Mouse (Mus musculus) skeletal muscle tissue, adult 2 months (tissue): ENCODE data around the gene Slc25a51.

Experiments
- DNase-seq: peaks from one replicate; pipeline ENCODE4 v3.0.0-alpha.2; 2012; ENCODE audit warnings: low read depth, low spot score

Slc25a51 gene

GRCm38 (mm10) chr4:45408427-45409132 lies at the start of gene Slc25a51:
Gene Slc25a51 (minus strand): TSS chr4:45408766.
- peak; percentile 94 for DNase-seq

- DNase-seq, result peak; percentile 31
Observed at GRCm38 (mm10) chr4:45457543-45457942, 49.0 kb upstream of the Slc25a51 start.

- no peak for DNase-seq
Observed at GRCm38 (mm10) chr4:45455001-45455400, 46.4 kb upstream of the Slc25a51 start.

- DNase-seq, result no peak
Observed at GRCm38 (mm10) chr4:45453271-45453851, 44.8 kb upstream of the Slc25a51 start.

- peak; percentile 59 for DNase-seq
Observed at GRCm38 (mm10) chr4:45452569-45453111, 44.1 kb upstream of the Slc25a51 start.

- no peak for DNase-seq
Observed at GRCm38 (mm10) chr4:45449012-45449411, 40.4 kb upstream of the Slc25a51 start.

GRCm38 (mm10) chr4:45448481-45448880 lies 39.9 kb upstream of the Slc25a51 start:
- no peak for DNase-seq

GRCm38 (mm10) chr4:45447196-45447595 lies 38.6 kb upstream of the Slc25a51 start:
- peak; percentile 37 for DNase-seq

GRCm38 (mm10) chr4:45445235-45445634 lies 36.7 kb upstream of the Slc25a51 start:
- no peak for DNase-seq

GRCm38 (mm10) chr4:45444813-45445212 lies 36.2 kb upstream of the Slc25a51 start:
- peak; percentile 60 for DNase-seq

GRCm38 (mm10) chr4:45443652-45444051 lies 35.1 kb upstream of the Slc25a51 start:
- no peak for DNase-seq

- DNase-seq, result no peak
Observed at GRCm38 (mm10) chr4:45442237-45442636, 33.7 kb upstream of the Slc25a51 start.

- no peak for DNase-seq
Observed at GRCm38 (mm10) chr4:45441778-45442177, 33.2 kb upstream of the Slc25a51 start.

- DNase-seq, result no peak
Observed at GRCm38 (mm10) chr4:45439281-45439680, 30.7 kb upstream of the Slc25a51 start.

GRCm38 (mm10) chr4:45437010-45437409 lies 28.4 kb upstream of the Slc25a51 start:
- DNase-seq, result no peak

GRCm38 (mm10) chr4:45436383-45436913 lies 27.9 kb upstream of the Slc25a51 start:
- no peak for DNase-seq

GRCm38 (mm10) chr4:45435899-45436298 lies 27.3 kb upstream of the Slc25a51 start:
- DNase-seq, result no peak

GRCm38 (mm10) chr4:45434681-45435080 lies 26.1 kb upstream of the Slc25a51 start:
- no peak for DNase-seq

GRCm38 (mm10) chr4:45434071-45434470 lies 25.5 kb upstream of the Slc25a51 start:
- DNase-seq, result no peak

- no peak for DNase-seq
Observed at GRCm38 (mm10) chr4:45431806-45432205, 23.2 kb upstream of the Slc25a51 start.

- no peak for DNase-seq
Observed at GRCm38 (mm10) chr4:45431316-45431715, 22.8 kb upstream of the Slc25a51 start.

- DNase-seq, result no peak
Observed at GRCm38 (mm10) chr4:45429451-45429850, 20.9 kb upstream of the Slc25a51 start.
